Mouse (Mus musculus) forebrain, embryonic 16.5 days (tissue): Measurements from ENCODE around the gene Cd82. TPM values are rescaled to one million over a fixed set of nuclear protein-coding genes. Genes with fewer than 3 reads are reported as not detected.

Experiments
- ATAC-seq: fragments of 200-750 bp; cut with Nextera tagmentation; 2 replicates; pipeline ENCODE4 v1.8.0; 2017; ENCODE audit warnings: mild to moderate bottlenecking, moderate library complexity
- H3K27ac ChIP-seq: fragments of 300-500 bp; sonication (generic); 2 replicates; pipeline ENCODE4 v1.5.1; 2014; ENCODE audit warnings: low read length, control low read depth
- H3K27me3 ChIP-seq: fragments of 300-500 bp; sonication (generic); replicated peaks from 2 replicates; pipeline ENCODE4 v1.6.1; 2014; ENCODE audit warnings: low read length; ENCODE audit not compliant: control insufficient read depth, insufficient read depth
- H3K36me3 ChIP-seq: fragments of 300-500 bp; sonication (generic); 2 replicates; pipeline ENCODE4 v1.6.1; 2014; ENCODE audit not compliant: control insufficient read depth, insufficient read depth
- H3K4me1 ChIP-seq: fragments of 300-500 bp; sonication (generic); replicated peaks from 2 replicates; pipeline ENCODE4 v1.6.1; 2014; ENCODE audit warnings: low read length; ENCODE audit not compliant: control insufficient read depth, insufficient read depth
- H3K4me2 ChIP-seq: fragments of 300-500 bp; sonication (generic); 2 replicates; pipeline ENCODE4 v1.6.1; 2014; ENCODE audit warnings: mild to moderate bottlenecking, low read length, control low read depth
- H3K4me3 ChIP-seq: fragments of 300-500 bp; sonication (generic); replicated peaks from 2 replicates; pipeline ENCODE4 v1.5.1; 2014; ENCODE audit warnings: mild to moderate bottlenecking, low read length, control low read depth
- H3K9ac ChIP-seq: fragments of 300-500 bp; sonication (generic); replicated peaks from 2 replicates; pipeline ENCODE4 v1.6.1; 2014; ENCODE audit warnings: low read depth, low read length, control low read depth
- H3K9me3 ChIP-seq: fragments of 300-500 bp; sonication (generic); 2 replicates; pipeline ENCODE4 v1.6.1; 2016; ENCODE audit warnings: low read length; ENCODE audit not compliant: control insufficient read depth
- WGBS: fragments of 180-500 bp; shearing (Covaris S2); extraction: QIAGEN DNeasy Blood & Tissue Kit; methylation state at CpG from one replicate; pipeline ENCODE4 v1.1.7; 2014; 5-methylcytosine and 5-hydroxymethylcytosine counted together
- polyA plus RNA-seq: library from polyadenylated mRNA; unstranded; fragments of >200 nt; fragmentation: Nextera tagmentation; extraction: Ambion mirVana; gene quantifications from 2 replicates; pipeline ENCODE4 v1.2.1, GENCODE M21; 2015

The Cd82 gene
- polyA plus RNA-seq, 1 experiment from 2014 or later, result 18.3 TPM

GRCm38 (mm10) chr2:93458332-93459207, 4.4 kb downstream of the Cd82 start:
- Histone ChIP-seq H3K9me3 (no peaks in the 10 kb centered on the region), H3K4me1 (peaks cover 18% of the 10 kb centered on the region), H3K36me3 (no peaks in the 10 kb centered on the region), H3K9ac (no peak overlapping the region), H3K4me3 (no peak overlapping the region), H3K27me3 (0 out of 2 replicates have a peak, but pooled peaks cover 2% of the 10 kb centered on the region), H3K27ac (no peak overlapping the region), H3K4me2 (no peak overlapping the region)
- no peak for ATAC-seq
- WGBS, result 82% methylated on average over 8 of the region's 8 CpGs

GRCm38 (mm10) chr2:93457426-93458130, 5.4 kb downstream of the Cd82 start:
- Histone ChIP-seq H3K4me2 (no peak overlapping the region), H3K4me3 (no peak overlapping the region), H3K36me3 (no peaks in the 10 kb centered on the region), H3K4me1 (peaks cover 15% of the 10 kb centered on the region), H3K27ac (no peak overlapping the region), H3K9ac (no peak overlapping the region), H3K9me3 (no peaks in the 10 kb centered on the region), H3K27me3 (0 out of 2 replicates have a peak, but pooled peaks cover 2% of the 10 kb centered on the region)
- WGBS, result 65% methylated on average over 6 of the region's 6 CpGs
- no peak for ATAC-seq

- WGBS, result 75% methylated on average over 3 of the region's 3 CpGs
- no peaks in the 10 kb centered on the region for H3K9me3 ChIP-seq
- no peak overlapping the region for H3K4me3 ChIP-seq
- H3K4me2 ChIP-seq, result no peak overlapping the region
- H3K27ac ChIP-seq, result no peak overlapping the region
- H3K36me3 ChIP-seq, result no peaks in the 10 kb centered on the region
- H3K27me3 ChIP-seq, result no peaks in the 10 kb centered on the region
- H3K4me1 ChIP-seq, result peaks cover 4% of the 10 kb centered on the region; the same call in 1 of the 2 replicates
- H3K9ac ChIP-seq, result no peak overlapping the region
- ATAC-seq, result no peak
Measured at GRCm38 (mm10) chr2:93456140-93456539, 6.8 kb downstream of the Cd82 start.

GRCm38 (mm10) chr2:93454817-93455591, 7.9 kb downstream of the Cd82 start:
- Histone ChIP-seq H3K27ac (no peak overlapping the region), H3K36me3 (no peaks in the 10 kb centered on the region), H3K4me2 (no peak overlapping the region), H3K9me3 (no peaks in the 10 kb centered on the region), H3K9ac (no peak overlapping the region), H3K27me3 (no peaks in the 10 kb centered on the region), H3K4me1 (peaks cover 4% of the 10 kb centered on the region; the same call in 1 of the 2 replicates), H3K4me3 (no peak overlapping the region)
- WGBS, result 81% methylated on average over 3 of the region's 3 CpGs
- ATAC-seq, result no peak

GRCm38 (mm10) chr2:93454334-93454733, 8.6 kb downstream of the Cd82 start:
- Histone ChIP-seq H3K9me3 (no peaks in the 10 kb centered on the region), H3K27me3 (no peaks in the 10 kb centered on the region), H3K9ac (no peak overlapping the region), H3K4me3 (no peak overlapping the region), H3K4me2 (no peak overlapping the region), H3K27ac (no peak overlapping the region), H3K36me3 (no peaks in the 10 kb centered on the region), H3K4me1 (peaks cover 4% of the 10 kb centered on the region; the same call in 1 of the 2 replicates)
- WGBS, result 78% methylated on average over 10 of the region's 10 CpGs
- ATAC-seq, result no peak

- whole genome bisulfite sequencing, result 77% methylated on average over 4 of the region's 4 CpGs
- H3K27ac ChIP-seq, result no peak overlapping the region
Measured at GRCm38 (mm10) chr2:93453046-93453445, 9.9 kb downstream of the Cd82 start.

GRCm38 (mm10) chr2:93452506-93452905, 10.4 kb downstream of the Cd82 start:
- H3K27ac ChIP-seq, result no peak overlapping the region
- no peak overlapping the region for H3K4me2 ChIP-seq
- no peaks in the 10 kb centered on the region for H3K36me3 ChIP-seq
- ATAC-seq, result no peak
- 88% methylated on average over 4 of the region's 4 CpGs for WGBS
- H3K4me3 ChIP-seq, result no peak overlapping the region
- peaks cover 3% of the 10 kb centered on the region; the same call in 1 of the 2 replicates for H3K4me1 ChIP-seq
- H3K9me3 ChIP-seq, result no peaks in the 10 kb centered on the region
- no peak overlapping the region for H3K9ac ChIP-seq
- no peaks in the 10 kb centered on the region for H3K27me3 ChIP-seq

More at GRCm38 (mm10) chr2:93453046-93453445, 9.9 kb downstream of the Cd82 start:
- no peaks in the 10 kb centered on the region for H3K9me3 ChIP-seq
- H3K27me3 ChIP-seq, result no peaks in the 10 kb centered on the region
- ATAC-seq, result no peak
- no peaks in the 10 kb centered on the region for H3K36me3 ChIP-seq
- no peak overlapping the region for H3K4me2 ChIP-seq
- H3K9ac ChIP-seq, result no peak overlapping the region
- peaks cover 4% of the 10 kb centered on the region; the same call in 1 of the 2 replicates for H3K4me1 ChIP-seq
- no peak overlapping the region for H3K4me3 ChIP-seq

- no peaks in the 10 kb centered on the region for H3K27me3 ChIP-seq
- no peak overlapping the region for H3K9ac ChIP-seq
- H3K27ac ChIP-seq, result no peak overlapping the region
- H3K4me3 ChIP-seq, result no peak overlapping the region
- H3K36me3 ChIP-seq, result no peaks in the 10 kb centered on the region
- ATAC-seq, result no peak
- H3K9me3 ChIP-seq, result no peaks in the 10 kb centered on the region
- H3K4me2 ChIP-seq, result no peak overlapping the region
- WGBS, result 63% methylated on average over 6 of the region's 6 CpGs
- no peaks in the 10 kb centered on the region for H3K4me1 ChIP-seq
Measured at GRCm38 (mm10) chr2:93452057-93452456, 10.9 kb downstream of the Cd82 start.
